Mouse (Mus musculus): ENCODE measurements around the gene Doc2g. TPM values are rescaled to one million over a fixed set of nuclear protein-coding genes. Genes with fewer than 3 reads are reported as not detected.
"Not testable (repeated sequence)": the region's sequence is repeated elsewhere in the genome, so short reads cannot be mapped to it uniquely, and the experiment has no call there.

The Doc2g gene
- total RNA-seq, 2 experiments from 2014 or later = 2.7 to 6.8 TPM

DNA sequence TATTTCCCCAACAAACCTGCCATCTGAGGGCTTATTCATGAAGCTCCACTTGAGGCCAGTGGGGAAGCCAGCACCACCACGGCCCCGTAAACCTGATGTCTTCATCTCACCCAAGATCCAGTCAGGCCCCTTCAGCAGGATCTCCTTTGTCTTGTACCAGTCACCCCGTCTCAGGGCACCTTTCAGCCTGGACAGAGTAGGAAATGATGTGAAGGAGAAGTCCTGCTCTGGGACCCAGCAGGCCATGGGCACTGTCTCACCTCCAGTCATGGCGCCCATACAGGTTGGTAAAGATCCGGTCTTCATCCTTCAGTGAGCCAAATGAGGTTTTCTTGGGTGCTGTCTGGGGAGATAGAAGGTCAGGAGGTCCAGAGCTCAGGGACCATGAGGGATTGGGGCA lies 8.0 kb downstream of the Doc2g start:
- intact Hi-C loops (cut with DNase I) = loop anchor here (10.0 kb wide), 1 partner anchor 214 kb away; no protein-coding TSS in a partner anchor
- DNase-seq (ENCODE audit: low spot score in 2 of 2) = no peak

DNA sequence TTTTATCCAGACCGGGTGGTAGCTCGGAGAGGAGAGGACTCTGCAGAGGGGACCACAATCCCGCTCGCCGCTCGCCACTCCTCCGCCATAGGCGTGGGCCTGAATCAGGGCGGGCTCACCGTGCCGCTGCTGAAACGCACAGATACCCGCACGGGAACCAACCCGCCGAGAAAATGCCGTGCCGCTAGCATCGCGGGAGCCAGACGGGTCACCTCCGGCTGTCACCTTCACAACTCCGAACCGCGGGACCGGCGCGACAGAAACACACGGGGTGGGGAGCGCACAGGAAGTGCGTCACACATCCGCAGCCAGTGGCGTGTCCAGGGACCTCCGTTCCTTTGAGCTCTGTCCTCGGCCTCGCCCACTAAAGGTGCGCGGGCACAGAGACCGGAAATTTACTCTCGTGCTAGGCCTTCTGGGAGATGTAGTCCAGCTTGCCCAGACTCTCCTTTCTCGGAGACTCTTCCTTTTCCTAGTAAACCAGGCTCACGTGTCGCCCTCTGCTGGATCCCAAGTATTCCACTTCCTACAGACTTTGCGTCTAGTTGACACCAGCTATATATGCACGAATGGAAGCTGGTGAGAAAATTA lies 9.4 kb downstream of the Doc2g start, which contains the start of gene Ndufv1:
TSS of gene Ndufv1 (minus strand) at position 375 of the 591 bp plus-strand sequence.
- intact Hi-C loops (cut with DNase I) = loop anchor here (2.0 to 10.0 kb wide), 2 partner anchors 68 to 212 kb away; no protein-coding TSS in a partner anchor

DNA sequence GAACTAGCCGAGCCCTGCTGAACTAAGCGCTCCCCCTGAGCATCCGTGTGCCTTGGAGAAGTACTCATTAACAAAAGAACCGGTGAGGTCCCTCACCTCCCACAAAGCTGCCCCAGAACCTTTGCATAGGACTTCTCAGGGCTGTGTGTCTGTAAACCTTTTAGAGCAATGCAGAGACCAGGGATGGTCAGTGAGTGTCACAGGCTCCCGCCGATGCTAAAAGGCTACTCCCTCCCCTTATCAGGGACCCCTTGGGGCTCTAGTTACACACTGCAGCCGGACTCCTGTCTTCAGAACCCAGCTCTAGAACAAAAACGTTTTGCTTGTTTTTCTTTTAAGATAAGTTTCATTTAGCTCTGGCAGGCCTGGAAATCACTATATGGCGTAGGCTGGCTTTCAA lies 10.0 kb downstream of the Doc2g start:
- intact Hi-C loops (cut with DNase I) = loop anchor here (2.0 to 10.0 kb wide), 2 partner anchors 68 to 212 kb away; no protein-coding TSS in a partner anchor

More for the DNA sequence above, 9.4 kb downstream of the Doc2g start, which contains the start of gene Ndufv1:
- peak; percentile 98 for DNase-seq (ENCODE audit: low spot score in 2 of 2)

DNA sequence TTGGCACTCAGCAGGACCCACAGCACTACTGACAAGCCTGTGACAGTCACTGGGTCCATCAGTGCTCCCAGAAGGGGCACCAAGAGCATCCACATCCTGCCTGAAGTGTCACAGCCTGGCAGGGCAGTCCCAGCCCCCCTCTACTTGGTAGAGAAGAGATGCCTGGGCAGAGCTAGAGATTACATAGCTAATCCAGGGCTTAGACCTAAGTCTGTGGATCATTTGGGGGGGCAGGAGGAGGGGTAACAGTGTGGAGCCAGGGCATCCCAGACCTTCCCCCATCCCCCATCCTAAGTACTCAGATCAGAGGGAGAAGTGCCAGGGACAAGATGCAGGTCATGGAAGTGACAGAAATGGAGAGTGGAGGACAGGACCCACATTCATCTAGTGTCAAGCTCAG lies 11.7 kb downstream of the Doc2g start:
- DNase-seq (ENCODE audit: low spot score in 2 of 2) = no peak
- intact Hi-C loops (cut with DNase I) = loop anchor here (10.0 kb wide), 1 partner anchor 210 kb away; no protein-coding TSS in a partner anchor

More for the DNA sequence above, 10.0 kb downstream of the Doc2g start:
- DNase-seq (ENCODE audit: low spot score in 2 of 2) = no peak

DNA sequence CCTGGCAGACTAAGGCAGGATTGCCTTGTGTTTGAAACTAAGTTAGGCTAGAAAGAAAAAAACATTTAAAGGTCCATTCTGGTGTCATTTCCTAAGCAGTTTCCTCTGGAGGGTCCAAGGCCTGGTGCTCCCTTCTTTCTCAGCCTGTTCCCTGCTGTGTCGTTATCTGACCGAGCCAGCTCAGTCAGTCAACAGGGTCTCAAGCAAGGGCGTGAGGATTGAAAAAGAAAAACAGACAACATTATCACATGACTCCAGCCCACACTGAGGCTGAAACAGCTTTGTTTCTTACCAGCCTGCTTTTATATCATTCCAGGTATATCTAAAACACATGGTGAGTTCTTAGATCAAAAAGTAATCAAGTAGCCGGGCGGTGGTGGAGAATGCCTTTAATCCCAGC lies 12.5 kb downstream of the Doc2g start:
- no peak for DNase-seq (ENCODE audit: low spot score in 2 of 2)
- intact Hi-C loops (cut with DNase I) = loop anchor here (10.0 kb wide), 1 partner anchor 209 kb away; no protein-coding TSS in a partner anchor

DNA sequence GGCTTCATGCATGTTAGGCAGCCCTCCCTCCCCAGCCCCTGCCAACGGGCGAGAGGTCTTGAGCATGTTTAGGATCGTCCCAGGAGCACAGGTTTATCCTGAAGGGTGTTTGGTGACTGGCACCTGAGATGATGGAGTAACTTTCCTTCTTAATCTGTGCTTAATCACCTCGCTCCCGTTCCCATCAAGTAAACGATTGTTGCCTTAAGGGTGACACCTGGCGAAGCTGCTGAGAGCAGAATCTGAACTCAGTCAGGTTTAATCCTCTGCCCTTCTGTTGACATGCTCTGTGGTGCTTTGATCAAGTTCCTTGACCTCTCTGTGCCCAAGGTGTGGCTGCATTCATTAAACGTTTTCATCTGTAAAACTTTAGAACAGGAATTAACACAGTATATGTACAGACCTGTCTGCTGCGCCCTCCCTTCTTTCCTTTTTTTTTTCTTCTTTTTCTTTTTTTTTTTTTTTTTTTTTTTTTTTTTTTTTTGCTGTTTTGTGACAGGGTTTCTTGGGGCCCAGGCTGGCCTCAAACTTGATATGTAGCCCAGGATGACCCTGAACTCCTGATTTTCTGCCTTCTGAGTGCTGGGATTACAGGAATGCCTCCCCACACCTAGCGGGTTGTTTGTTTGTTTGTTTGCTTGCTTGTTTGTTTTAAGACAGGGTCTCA lies 14.9 kb downstream of the Doc2g start:
- intact Hi-C loops (cut with DNase I) = loop anchor here (10.0 kb wide), 1 partner anchor 207 kb away; no protein-coding TSS in a partner anchor
- DNase-seq (ENCODE audit: low spot score in 2 of 2) = no peak

DNA sequence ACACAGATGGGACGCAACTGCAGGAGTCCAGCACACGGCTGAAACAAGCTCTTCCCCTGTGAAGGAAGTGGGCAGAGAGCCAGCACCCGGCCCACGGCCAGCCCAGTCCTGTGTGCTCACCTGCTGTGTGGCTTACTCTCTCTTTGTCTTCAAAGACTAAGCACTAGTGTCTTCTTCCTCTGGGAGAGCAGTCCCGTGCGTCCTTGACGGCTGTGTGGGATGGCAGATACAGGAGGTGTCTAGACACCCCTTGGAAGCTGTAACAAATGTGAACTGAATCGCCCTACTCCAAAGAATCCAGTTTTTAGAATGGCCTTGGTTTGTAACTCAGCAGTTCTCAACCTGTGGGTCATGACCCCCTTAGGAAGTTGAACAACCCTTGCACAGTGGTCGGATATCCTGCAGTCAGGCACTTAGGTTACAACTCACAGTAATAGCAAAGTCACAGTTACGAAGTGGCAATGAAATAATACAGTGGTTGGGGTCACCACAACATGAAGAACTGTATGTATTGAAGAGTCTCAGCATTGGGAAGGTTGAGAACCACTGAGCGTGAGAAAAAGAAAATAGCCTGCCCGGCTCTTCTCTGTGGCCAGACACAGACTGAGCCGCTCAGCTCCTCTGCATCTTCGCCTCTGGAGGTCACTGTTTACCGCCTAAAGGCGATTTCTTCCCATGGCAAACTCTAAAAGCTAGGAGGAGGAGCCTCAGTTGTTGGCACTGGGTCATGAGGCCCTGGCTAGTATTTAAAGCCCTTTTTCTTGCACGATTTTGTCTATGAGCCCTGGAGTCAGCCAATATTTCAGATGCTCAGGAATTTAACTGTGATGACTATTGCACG lies 15.8 kb downstream of the Doc2g start:
- peak; percentile 60 to 73 for DNase-seq (ENCODE audit: low spot score in 2 of 2)
- intact Hi-C loops (cut with DNase I) = loop anchor here (1.0 to 10.0 kb wide), 2 partner anchors 29 to 206 kb away; no protein-coding TSS in a partner anchor

DNA sequence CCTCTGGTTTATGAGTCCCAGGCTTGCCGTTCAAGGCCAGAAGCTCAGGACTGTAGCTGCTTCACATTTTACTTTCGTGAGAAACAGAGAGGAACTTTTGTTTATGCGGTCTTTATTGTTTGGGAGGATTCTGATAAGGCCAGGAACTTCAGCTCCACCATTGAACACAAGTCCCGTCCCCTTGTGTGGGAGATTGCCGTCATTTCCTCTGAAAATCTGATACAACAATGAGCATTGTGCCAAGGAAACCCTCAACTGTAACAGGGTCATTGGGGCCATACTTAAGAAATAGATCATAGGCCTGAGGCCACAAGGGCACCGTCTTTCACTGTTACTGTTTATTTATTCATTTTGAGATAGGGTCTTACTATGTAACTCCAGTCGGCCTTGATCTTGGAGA lies 20.1 kb downstream of the Doc2g start:
- DNase-seq (ENCODE audit: low spot score in 2 of 2) = no peak
- intact Hi-C loops (cut with DNase I) = no loop called here

DNA sequence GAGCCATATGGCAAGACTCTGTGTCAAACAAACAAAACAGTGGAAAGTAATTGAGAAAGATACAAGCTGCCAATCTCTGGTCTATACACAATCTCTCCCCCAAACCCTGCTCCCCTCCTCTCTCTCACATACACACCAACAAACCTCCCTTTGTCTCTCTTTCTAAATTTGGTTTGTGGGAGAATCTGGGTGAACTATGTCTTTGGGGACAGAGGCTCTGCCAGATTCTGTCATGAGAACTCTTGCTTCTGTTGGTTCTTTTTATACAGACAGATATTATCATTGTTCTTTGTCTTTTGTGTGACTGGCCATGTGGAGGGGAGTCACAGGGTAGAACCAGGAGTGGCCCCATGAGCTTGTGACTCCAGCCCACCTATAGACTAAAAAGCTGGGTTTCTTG lies 24.5 kb downstream of the Doc2g start:
- DNase-seq (ENCODE audit: low spot score in 2 of 2) = no peak
- intact Hi-C loops (cut with DNase I) = no loop called here

DNA sequence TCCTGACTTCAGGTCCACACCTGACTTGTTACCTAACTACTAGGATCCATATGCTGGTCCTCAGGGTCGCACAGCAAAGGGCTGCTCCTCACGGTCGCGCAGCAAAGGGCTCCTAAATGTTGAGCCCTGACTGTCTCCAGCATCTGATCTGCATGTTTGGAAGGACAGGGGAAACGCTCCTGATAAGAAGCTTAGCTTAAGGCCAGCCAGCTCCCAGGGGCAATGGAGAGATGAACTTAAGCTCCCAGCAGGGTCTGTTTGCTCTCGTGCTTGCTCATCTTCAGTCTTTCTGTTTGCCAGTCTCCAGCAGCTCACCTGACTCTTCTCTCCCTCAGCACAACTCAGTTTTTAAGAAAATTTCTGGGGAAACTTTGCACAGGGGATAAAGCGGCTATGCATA lies 29.6 kb downstream of the Doc2g start:
- intact Hi-C loops (cut with DNase I) = no loop called here
- no peak for DNase-seq (ENCODE audit: low spot score in 2 of 2)

DNA sequence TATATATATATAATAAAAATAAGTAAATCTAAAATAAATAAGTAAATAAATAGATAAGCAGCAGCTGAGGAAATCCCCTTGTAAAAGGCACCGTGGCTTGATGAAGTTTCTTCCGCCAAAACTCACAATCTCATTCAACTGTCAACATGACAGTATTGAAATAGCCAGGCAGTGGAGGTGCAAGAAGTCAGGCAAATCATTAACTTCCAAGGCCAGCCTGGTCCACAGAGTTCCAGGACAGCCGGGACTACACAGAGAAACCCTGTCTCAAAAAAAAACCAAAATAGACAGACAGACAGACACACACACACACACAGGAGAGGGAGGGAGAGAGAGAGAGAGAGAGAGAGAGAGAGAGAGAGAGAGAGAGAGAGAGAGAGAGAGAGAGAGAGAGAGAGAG lies 30.2 kb downstream of the Doc2g start:
- intact Hi-C loops (cut with DNase I) = no loop called here
- no peak for DNase-seq (ENCODE audit: low spot score in 2 of 2)

DNA sequence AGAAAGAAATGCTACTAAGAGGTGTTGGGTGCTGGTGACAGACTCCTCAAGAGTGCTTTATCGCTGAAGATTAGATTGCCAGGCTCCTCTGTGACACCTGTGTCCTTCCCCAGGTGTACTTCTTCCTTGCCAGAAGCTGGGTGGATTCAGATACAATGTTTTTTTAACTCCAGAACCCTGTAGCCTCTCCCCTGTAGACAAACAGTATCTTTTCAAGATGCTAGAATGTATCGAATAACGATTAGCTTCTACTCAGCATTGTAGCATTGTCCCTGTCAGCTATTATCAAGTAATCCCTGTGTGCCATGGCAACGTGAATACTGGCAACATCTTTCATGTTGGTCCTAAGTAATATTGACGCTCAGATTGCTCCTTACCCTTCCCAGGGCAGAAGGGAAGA lies 30.6 kb downstream of the Doc2g start:
- no peak for DNase-seq (ENCODE audit: low spot score in 2 of 2)
- intact Hi-C loops (cut with DNase I) = no loop called here

DNA sequence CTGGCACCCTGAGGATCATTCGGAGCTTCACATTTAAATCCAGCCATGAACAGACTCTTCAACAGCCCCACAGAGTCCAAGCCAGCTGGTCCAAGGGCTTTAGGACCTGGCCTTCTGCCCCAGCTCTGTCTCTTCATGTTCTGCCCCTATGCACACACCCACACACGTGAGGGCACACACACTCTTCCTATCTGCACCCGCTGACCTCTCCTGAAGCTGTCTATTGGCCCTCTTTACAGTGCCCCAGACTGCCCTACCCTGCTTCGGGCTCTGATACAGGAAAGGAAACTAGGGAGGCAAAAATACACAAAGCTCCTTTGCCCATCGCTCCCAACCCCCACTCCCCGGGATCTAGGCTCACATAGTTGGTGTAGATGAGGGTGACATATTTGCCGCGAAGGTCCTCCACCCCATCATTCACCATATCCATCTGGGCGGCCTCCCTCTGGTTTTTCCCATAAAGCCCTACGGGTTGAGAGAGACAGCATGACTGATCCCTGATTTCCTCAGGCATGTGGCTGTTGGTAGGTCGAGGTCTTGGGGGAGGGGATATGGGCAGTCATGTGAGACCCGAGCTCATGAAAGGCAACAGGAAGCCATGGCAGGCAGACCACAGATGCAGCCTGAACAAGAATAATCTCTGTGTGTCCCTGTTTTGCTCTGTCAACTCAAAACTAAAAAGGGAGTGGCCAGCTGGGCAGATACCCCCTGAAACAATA lies 33.4 kb downstream of the Doc2g start:
- intact Hi-C loops (cut with DNase I) = no loop called here
- DNase-seq (ENCODE audit: low spot score in 2 of 2) = no peak

DNA sequence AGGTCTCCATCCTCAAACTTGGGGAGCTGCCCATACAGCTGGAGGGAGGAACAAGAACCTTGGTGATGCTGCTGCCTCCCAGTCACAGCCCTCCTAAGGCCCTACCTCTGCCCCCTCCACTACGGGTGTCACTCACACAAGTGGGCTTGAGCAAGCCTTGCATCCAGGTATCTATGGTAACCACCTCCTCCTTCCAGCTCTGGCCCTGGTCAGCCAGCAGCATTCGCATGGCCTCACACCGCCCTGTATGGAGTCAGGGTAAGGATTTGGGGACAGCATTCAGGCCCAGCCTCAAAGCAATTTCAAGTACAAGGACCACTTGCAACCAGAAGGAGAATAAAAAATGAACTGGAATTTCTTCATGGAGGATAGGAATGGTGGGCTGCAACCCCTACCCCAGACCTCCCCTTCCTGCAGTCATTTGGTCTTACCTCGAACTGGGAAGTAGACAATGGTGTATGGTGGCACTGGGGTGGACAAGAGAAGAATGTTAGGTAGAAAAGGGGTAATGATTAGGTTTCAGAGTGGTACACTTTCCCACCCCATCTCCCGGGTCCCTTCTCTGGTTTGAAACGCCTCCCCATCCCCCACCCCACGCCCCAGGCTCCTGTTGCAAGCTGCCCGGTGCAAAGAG lies 34.2 kb downstream of the Doc2g start:
- intact Hi-C loops (cut with DNase I); DNase-seq (ENCODE audit: low spot score in 2 of 2): not testable (repeated sequence)

DNA sequence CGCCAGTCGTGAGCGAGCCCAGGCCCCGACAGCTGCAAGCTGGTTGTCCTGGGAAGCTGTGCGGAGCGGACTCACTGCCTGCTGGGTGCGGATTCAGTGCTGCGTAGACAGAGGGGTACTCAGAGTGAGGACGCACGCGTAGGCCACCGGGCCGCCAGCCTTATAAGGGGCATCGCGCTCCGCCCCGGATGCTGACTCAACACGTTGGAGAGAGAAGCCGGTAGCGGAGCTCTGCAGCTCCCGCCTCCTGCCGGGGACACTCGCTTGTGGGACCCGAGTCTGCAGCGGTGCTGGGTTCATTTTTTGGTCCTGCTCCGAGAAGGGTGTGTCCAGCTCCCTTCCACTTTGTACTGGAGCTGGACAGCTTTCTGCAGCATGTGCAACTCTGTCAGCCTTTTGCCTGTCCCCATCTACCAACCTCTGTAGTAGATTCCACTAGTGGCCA lies 34.7 kb downstream of the Doc2g start, which contains the start of gene Gstp1:
TSS of gene Gstp1 (minus strand) at position 198 of the 445 bp plus-strand sequence.
- intact Hi-C loops (cut with DNase I) = no loop called here
- peak; percentile 85 to 89 for DNase-seq (ENCODE audit: low spot score in 2 of 2)

DNA sequence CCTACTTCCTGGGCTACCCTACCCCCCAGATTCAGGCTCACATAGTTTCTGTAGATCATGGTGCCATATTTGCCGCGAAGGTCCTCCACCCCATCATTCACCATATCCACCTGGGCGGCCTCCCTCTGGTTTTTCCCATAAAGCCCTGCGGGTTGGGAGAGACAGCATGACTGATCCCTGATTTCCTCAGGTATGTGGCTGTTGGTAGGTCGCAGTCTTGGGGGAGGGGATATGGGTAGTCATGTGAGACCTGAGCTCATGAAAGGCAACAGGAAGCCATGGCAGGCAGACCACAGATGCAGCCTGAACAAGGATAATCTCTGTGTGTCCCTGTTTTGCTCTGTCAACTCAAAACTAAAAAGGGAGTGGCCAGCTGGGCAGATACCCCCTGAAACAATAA lies 37.8 kb downstream of the Doc2g start:
- DNase-seq (ENCODE audit: low spot score in 2 of 2); intact Hi-C loops (cut with DNase I): not testable (repeated sequence)

DNA sequence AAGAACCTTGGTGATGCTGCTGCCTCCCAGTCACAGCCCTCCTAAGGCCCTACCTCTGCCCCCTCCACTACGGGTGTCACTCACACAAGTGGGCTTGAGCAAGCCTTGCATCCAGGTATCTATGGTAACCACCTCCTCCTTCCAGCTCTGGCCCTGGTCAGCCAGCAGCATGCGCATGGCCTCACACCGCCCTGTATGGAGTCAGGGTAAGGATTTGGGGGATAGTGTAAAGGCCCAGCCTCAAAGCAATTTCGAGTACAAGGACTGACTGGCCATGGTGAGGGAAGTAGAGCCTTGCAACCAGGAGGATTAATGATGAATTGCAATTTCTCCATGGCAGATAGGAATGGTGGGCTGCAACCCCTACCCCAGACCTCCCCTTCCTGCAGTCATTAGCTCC lies 38.4 kb downstream of the Doc2g start:
- DNase-seq (ENCODE audit: low spot score in 2 of 2); intact Hi-C loops (cut with DNase I): not testable (repeated sequence)

DNA sequence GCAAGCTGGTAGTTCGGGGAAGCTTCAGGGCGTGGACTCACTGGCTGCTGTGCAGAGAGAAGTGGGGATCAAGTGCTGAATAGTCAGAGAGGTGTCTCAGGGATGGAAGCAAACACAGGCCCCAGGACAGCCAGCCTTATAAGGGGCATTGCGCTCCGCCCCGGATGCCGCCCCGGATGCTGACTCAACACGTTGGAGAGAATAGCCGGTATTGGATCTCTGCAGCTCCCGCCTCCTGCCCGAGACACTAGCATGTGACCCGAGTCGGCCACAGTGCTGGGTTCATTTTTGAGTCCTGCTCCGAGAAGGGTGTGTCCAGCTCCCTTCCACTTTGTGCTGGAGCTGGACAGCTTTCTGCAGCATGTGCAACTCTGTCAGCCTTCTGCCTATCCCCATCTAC lies 39.0 kb downstream of the Doc2g start:
- no peak for DNase-seq (ENCODE audit: low spot score in 2 of 2)
- intact Hi-C loops (cut with DNase I) = no loop called here

DNA sequence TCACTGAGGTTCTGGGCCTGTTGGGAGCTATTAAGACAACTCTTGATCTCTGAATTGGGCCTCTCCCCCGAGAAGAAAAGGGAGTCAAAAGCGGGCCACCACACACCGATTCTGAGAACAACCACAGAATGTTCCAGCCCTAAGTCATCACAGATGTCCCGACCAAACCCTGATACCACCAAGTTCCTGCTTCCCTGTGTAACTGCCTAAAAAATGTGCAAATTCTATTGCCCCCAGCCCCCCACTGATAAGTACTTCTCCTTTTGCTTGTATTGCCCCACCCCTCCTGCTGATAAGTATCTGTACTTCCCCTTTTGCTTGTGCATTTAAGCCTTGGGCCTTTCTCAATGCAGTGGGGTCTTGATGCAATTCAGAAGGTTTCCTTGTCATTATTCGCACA lies 41.0 kb downstream of the Doc2g start:
- DNase-seq (ENCODE audit: low spot score in 2 of 2); intact Hi-C loops (cut with DNase I): not testable (repeated sequence)

All from left cerebral cortex, postnatal 36 days (tissue).